Mouse (Mus musculus) lung, embryonic 15.5 days (tissue): ENCODE measurements around the gene Arhgap45. TPM values are rescaled to one million over a fixed set of nuclear protein-coding genes. Genes with fewer than 3 reads are reported as not detected.
A peak's percentile ranks its signal among the peaks of the same experiment; 100 is the strongest.
"Not testable (repeated sequence)": the region's sequence is repeated elsewhere in the genome, so short reads cannot be mapped to it uniquely, and the experiment has no call there.

Experiments
- ATAC-seq: fragments of 200-750 bp; cut with Nextera tagmentation; 2 replicates; pipeline ENCODE4 v1.8.0; 2017; ENCODE audit warnings: moderate number of reproducible peaks, borderline replicate concordance; ENCODE audit not compliant: low FRiP score, low TSS enrichment; ENCODE audit errors: extremely low read depth
- H3K27ac ChIP-seq: fragments of 300-500 bp; sonication (generic); 2 replicates; pipeline ENCODE4 v1.5.1; 2015; ENCODE audit warnings: moderate library complexity, mild to moderate bottlenecking, inconsistent platforms
- H3K27me3 ChIP-seq: fragments of 300-500 bp; sonication (generic); 2 replicates; pipeline ENCODE4 v1.6.1; 2015; ENCODE audit warnings: inconsistent platforms
- H3K36me3 ChIP-seq: fragments of 300-500 bp; sonication (generic); 2 replicates; pipeline ENCODE4 v1.6.1; 2015; ENCODE audit warnings: inconsistent platforms
- H3K4me1 ChIP-seq: fragments of 300-500 bp; sonication (generic); 2 replicates; pipeline ENCODE4 v1.6.1; 2015; ENCODE audit warnings: inconsistent platforms
- H3K4me2 ChIP-seq: fragments of 300-500 bp; sonication (generic); 2 replicates; pipeline ENCODE4 v1.6.1; 2015; ENCODE audit warnings: inconsistent platforms, mild to moderate bottlenecking, moderate library complexity
- H3K4me3 ChIP-seq: fragments of 300-500 bp; sonication (generic); 2 replicates; pipeline ENCODE4 v1.5.1; 2015; ENCODE audit warnings: mild to moderate bottlenecking, inconsistent platforms
- H3K9ac ChIP-seq: fragments of 300-500 bp; sonication (generic); 2 replicates; pipeline ENCODE4 v1.6.1; 2015; ENCODE audit warnings: inconsistent platforms
- H3K9me3 ChIP-seq: fragments of 300-500 bp; sonication (generic); 2 replicates; pipeline ENCODE4 v1.6.1; 2016; ENCODE audit warnings: inconsistent platforms
- WGBS: fragments of 180-500 bp; shearing (Covaris S2); methylation state at CpG from one replicate; pipeline ENCODE4 v1.1.7; 2015; 5-methylcytosine and 5-hydroxymethylcytosine counted together
- polyA plus RNA-seq: library from polyadenylated mRNA; unstranded; fragments of >200 nt; fragmentation: Nextera tagmentation; extraction: Ambion mirVana; gene quantifications from 2 replicates; pipeline ENCODE4 v1.2.1, GENCODE M21; 2015

Gene Arhgap45
- polyA plus RNA-seq, 1 experiment from 2014 or later: 19.8 TPM

GRCm38 (mm10) chr10:80052374-80052764 is 35.9 kb downstream of the Arhgap45 start:
- H3K4me2 ChIP-seq: no peak overlapping the region
- WGBS: 79% methylated on average over 5 of the region's 5 CpGs

GRCm38 (mm10) chr10:80053259-80053780 is 36.9 kb downstream of the Arhgap45 start:
- H3K27me3 ChIP-seq: no peaks in the 10 kb centered on the region
- ATAC-seq: peak; percentile 97
- no peaks in the 10 kb centered on the region for H3K9me3 ChIP-seq
- peaks cover 28% of the 10 kb centered on the region for H3K36me3 ChIP-seq
- peak overlapping the region; percentile 87 for H3K4me3 ChIP-seq
- H3K4me1 ChIP-seq: peaks cover 44% of the 10 kb centered on the region
- H3K4me2 ChIP-seq: peak overlapping the region; percentile 82
- under 1% methylated on average over 46 of the region's 47 CpGs for WGBS
- peak overlapping the region; percentile 99 for H3K27ac ChIP-seq
- H3K9ac ChIP-seq: peak overlapping the region; percentile 86

More at GRCm38 (mm10) chr10:80052374-80052764, 35.9 kb downstream of the Arhgap45 start:
- Histone ChIP-seq H3K27me3 (no peaks in the 10 kb centered on the region), H3K4me3 (no peak overlapping the region), H3K36me3 (peaks cover 19% of the 10 kb centered on the region), H3K9me3 (no peaks in the 10 kb centered on the region), H3K4me1 (peaks cover 49% of the 10 kb centered on the region), H3K9ac (peak overlapping the region; percentile 6; the same call in 1 of the 2 replicates), H3K27ac (peak overlapping the region; percentile 62)
- no peak for ATAC-seq

GRCm38 (mm10) chr10:80053831-80054815 is 37.7 kb downstream of the Arhgap45 start:
- ATAC-seq: peak; percentile 37
- Histone ChIP-seq H3K27me3 (no peaks in the 10 kb centered on the region), H3K9me3 (no peaks in the 10 kb centered on the region), H3K4me2 (peak overlapping the region; percentile 82), H3K36me3 (peaks cover 35% of the 10 kb centered on the region), H3K9ac (peak overlapping the region; percentile 86), H3K4me3 (peak overlapping the region; percentile 87), H3K27ac (peak overlapping the region; percentile 99), H3K4me1 (peaks cover 39% of the 10 kb centered on the region)
- 1% methylated on average over 61 of the region's 77 CpGs for WGBS

GRCm38 (mm10) chr10:80054911-80055310 is 38.5 kb downstream of the Arhgap45 start:
- H3K9me3 ChIP-seq, H3K27ac ChIP-seq, ATAC-seq, H3K27me3 ChIP-seq: not testable (repeated sequence)
- H3K4me2 ChIP-seq: peak overlapping the region; percentile 82
- 16% methylated on average over 3 of the region's 3 CpGs for WGBS
- H3K4me3 ChIP-seq: peak overlapping the region; percentile 87
- peak overlapping the region; percentile 86 for H3K9ac ChIP-seq
- peaks cover 39% of the 10 kb centered on the region for H3K4me1 ChIP-seq
- H3K36me3 ChIP-seq: peaks cover 41% of the 10 kb centered on the region

- no peak overlapping the region for H3K27ac ChIP-seq
- H3K9ac ChIP-seq: peak overlapping the region; percentile 27; the same call in 1 of the 2 replicates
- H3K4me2 ChIP-seq: peak overlapping the region; percentile 82
- no peak for ATAC-seq
- peaks cover 43% of the 10 kb centered on the region for H3K36me3 ChIP-seq
- WGBS: 79% methylated on average over 5 of the region's 5 CpGs
- peak overlapping the region; percentile 87 for H3K4me3 ChIP-seq
- H3K4me1 ChIP-seq: peaks cover 39% of the 10 kb centered on the region
- H3K9me3 ChIP-seq: no peaks in the 10 kb centered on the region
- H3K27me3 ChIP-seq: no peaks in the 10 kb centered on the region
Observed at GRCm38 (mm10) chr10:80055364-80055763, 38.9 kb downstream of the Arhgap45 start.

- WGBS: 59% methylated on average over 9 of the region's 10 CpGs
- Histone ChIP-seq H3K4me2 (no peak overlapping the region), H3K27me3 (no peaks in the 10 kb centered on the region), H3K27ac (no peak overlapping the region), H3K9me3 (no peaks in the 10 kb centered on the region), H3K4me3 (no peak overlapping the region), H3K36me3 (peaks cover 46% of the 10 kb centered on the region), H3K9ac (no peak overlapping the region), H3K4me1 (peaks cover 39% of the 10 kb centered on the region)
- ATAC-seq: no peak
Observed at GRCm38 (mm10) chr10:80055891-80056290, 39.4 kb downstream of the Arhgap45 start.

- WGBS: 87% methylated on average over 4 of the region's 4 CpGs
- no peak overlapping the region for H3K4me3 ChIP-seq
- peaks cover 33% of the 10 kb centered on the region for H3K4me1 ChIP-seq
- no peaks in the 10 kb centered on the region for H3K27me3 ChIP-seq
- H3K27ac ChIP-seq: no peak overlapping the region
- H3K36me3 ChIP-seq: peaks cover 51% of the 10 kb centered on the region
- H3K4me2 ChIP-seq: no peak overlapping the region
- H3K9ac ChIP-seq: no peak overlapping the region
- no peak for ATAC-seq
- H3K9me3 ChIP-seq: no peaks in the 10 kb centered on the region
Observed at GRCm38 (mm10) chr10:80056506-80056905, 40.1 kb downstream of the Arhgap45 start.

- Histone ChIP-seq H3K4me2 (no peak overlapping the region), H3K9ac (no peak overlapping the region), H3K36me3 (peaks cover 55% of the 10 kb centered on the region), H3K9me3 (no peaks in the 10 kb centered on the region), H3K4me1 (peaks cover 27% of the 10 kb centered on the region), H3K27me3 (no peaks in the 10 kb centered on the region), H3K4me3 (no peak overlapping the region), H3K27ac (no peak overlapping the region)
- 87% methylated on average over 27 of the region's 27 CpGs for WGBS
- ATAC-seq: no peak
Observed at GRCm38 (mm10) chr10:80056976-80057682, 40.7 kb downstream of the Arhgap45 start.

- H3K36me3 ChIP-seq: peaks cover 62% of the 10 kb centered on the region
- no peak overlapping the region for H3K27ac ChIP-seq
- H3K4me3 ChIP-seq: no peak overlapping the region
- no peak overlapping the region for H3K4me2 ChIP-seq
- peaks cover 21% of the 10 kb centered on the region for H3K4me1 ChIP-seq
- H3K27me3 ChIP-seq: no peaks in the 10 kb centered on the region
- no peak overlapping the region for H3K9ac ChIP-seq
- no peak for ATAC-seq
- WGBS: 76% methylated on average over 30 of the region's 30 CpGs
- H3K9me3 ChIP-seq: no peaks in the 10 kb centered on the region
Observed at GRCm38 (mm10) chr10:80057683-80058326, 41.4 kb downstream of the Arhgap45 start.

GRCm38 (mm10) chr10:80063104-80063503 is 46.7 kb downstream of the Arhgap45 start:
- peaks cover 49% of the 10 kb centered on the region for H3K36me3 ChIP-seq
- H3K27ac ChIP-seq: no peak overlapping the region
- no peak for ATAC-seq

More at GRCm38 (mm10) chr10:80063104-80063503, 46.7 kb downstream of the Arhgap45 start:
- no peaks in the 10 kb centered on the region for H3K4me1 ChIP-seq
- H3K9ac ChIP-seq: peak overlapping the region; percentile 13; the same call in 1 of the 2 replicates
- no peaks in the 10 kb centered on the region for H3K9me3 ChIP-seq
- H3K4me3 ChIP-seq: no peak overlapping the region
- WGBS: 91% methylated on average over 5 of the region's 5 CpGs
- no peak overlapping the region for H3K4me2 ChIP-seq
- H3K27me3 ChIP-seq: no peaks in the 10 kb centered on the region
